12 mouse cellular contexts compared by ENCODE assay signal in the genomic region with DNA sequence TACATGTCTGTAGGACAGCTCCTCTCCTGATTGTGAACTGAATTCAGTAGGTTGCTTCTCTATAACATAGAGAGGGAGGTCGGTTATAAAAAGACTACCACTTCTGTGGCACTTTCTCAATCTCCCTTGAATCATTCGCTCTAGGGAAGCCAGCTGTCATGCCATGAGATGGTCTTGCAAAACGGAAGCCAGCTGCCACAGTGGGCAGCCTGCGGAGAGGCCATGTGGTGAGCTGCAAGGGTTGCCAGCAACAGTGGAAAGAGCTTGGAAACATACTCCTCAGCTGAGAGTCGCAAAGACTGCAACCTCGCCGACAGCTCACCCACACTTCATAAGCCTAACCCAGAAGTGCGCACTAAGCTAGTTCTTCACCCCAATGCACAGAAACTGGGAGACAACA. TPM values are rescaled to one million over a fixed set of nuclear protein-coding genes. Genes with fewer than 3 reads are reported as not detected.
DNase-seq lines count a peak whose midpoint lies in the region; ATAC-seq and TF ChIP-seq lines count a peak whose summit lies in the region.
"Had no signal": no experiment of that assay in that cellular context is flagged by ENCODE, and none has a peak within 500 bp of the region (broad histone marks: within the 10 kb centered on the region; RNA-seq: fewer than 3 reads in every experiment).

No protein-coding gene starts in this region.

- H3K36me3 ChIP-seq in liver, postnatal 0 days (replicated peaks; ENCODE audit: insufficient read depth, low read length) = no peaks in the 10 kb centered on the region
- H3K36me3 ChIP-seq: embryonic facial prominence, embryonic 13.5 days; liver, embryonic 13.5 days had no signal

- TF ChIP-seq EP300 in liver, postnatal 0 days (IDR thresholded peaks at IDR 0.05; ENCODE audit: low read depth) = no peak

- H3K4me1 ChIP-seq in liver, postnatal 0 days (ENCODE audit: insufficient read depth) = no peaks in the 10 kb centered on the region
- H3K4me1 ChIP-seq: embryonic facial prominence, embryonic 13.5 days; liver, embryonic 13.5 days had no signal

- ATAC-seq in liver, postnatal 0 days = no peak

- no peak overlapping the region for H3K27ac ChIP-seq in liver, postnatal 0 days (ENCODE audit: low read depth)
- H3K27ac ChIP-seq: embryonic facial prominence, embryonic 13.5 days; left cerebral cortex, adult 2 months; liver, embryonic 13.5 days; stomach, postnatal 0 days had no signal

- no peak overlapping the region for H3K4me3 ChIP-seq in liver, postnatal 0 days (ENCODE audit: low read depth, low read length)
- H3K4me3 ChIP-seq: embryonic facial prominence, embryonic 13.5 days; left cerebral cortex, adult 2 months; liver, embryonic 13.5 days had no signal

- no peak for TF ChIP-seq CTCF in liver, postnatal 0 days (IDR thresholded peaks at IDR 0.05; ENCODE audit: low read depth)

- H3K9ac ChIP-seq in liver, postnatal 0 days (replicated peaks) = no peak overlapping the region
- H3K9ac ChIP-seq: embryonic facial prominence, embryonic 13.5 days; liver, embryonic 13.5 days had no signal

- H3K9me3 ChIP-seq in liver, postnatal 0 days (ENCODE audit: low read length) = no peaks in the 10 kb centered on the region
- H3K9me3 ChIP-seq: embryonic facial prominence, embryonic 13.5 days; liver, embryonic 13.5 days had no signal

- peak; percentile 18 for DNase-seq in lung, postnatal 10 days
- no peak for DNase-seq in lung, postnatal 25 days (ENCODE audit: low spot score)
- DNase-seq in cerebellum, adult 8-10 months = peak; percentile 64
- peak; percentile 17 to 34 for DNase-seq in frontal cortex, postnatal 10 days (ENCODE audit: low spot score in 2 of 2)
- peak; percentile 40 to 41 for DNase-seq in right cerebral cortex, postnatal 10 days (ENCODE audit: low spot score in 2 of 2)
- DNase-seq in urinary bladder, adult 2 months (ENCODE audit: low spot score) = no peak
- DNase-seq in liver, postnatal 0 days = no peak
- DNase-seq: kidney, adult 9 months; liver, embryonic 13.5 days had no signal

- WGBS in liver, postnatal 0 days (ENCODE audit: insufficient replicate concordance) = 58% methylated on average over 8 of the region's 8 CpGs

- H3K4me2 ChIP-seq in liver, postnatal 0 days (ENCODE audit: low read depth, low read length) = no peak overlapping the region
- H3K4me2 ChIP-seq: embryonic facial prominence, embryonic 13.5 days; liver, embryonic 13.5 days had no signal

- H3K27me3 ChIP-seq in liver, postnatal 0 days (ENCODE audit: insufficient read depth, low read length) = no peaks in the 10 kb centered on the region
- H3K27me3 ChIP-seq: embryonic facial prominence, embryonic 13.5 days; liver, embryonic 13.5 days had no signal

RNA-seq across cellular contexts. Expression of a gene that starts 13.8 kb away (rescaled TPM):
- polyA plus RNA-seq in urinary bladder, adult 2 months (2012; rRNA removed) = 0.03 and 0.07 TPM in 2 replicates
- polyA plus RNA-seq in liver, postnatal 0 days (2015; fragmentation: Nextera tagmentation; extraction: Ambion mirVana) = not detected in 2 replicates
- polyA plus RNA-seq: liver, embryonic 13.5 days had no signal

Comparison
In these comparisons a context has a peak if more than half of its experiments do, and no peak if none do; other contexts are left out.
1. DNase-seq: peak in lung, postnatal 10 days (single experiment), cerebellum, adult 8-10 months (single experiment), frontal cortex, postnatal 10 days (2 of 2) and right cerebral cortex, postnatal 10 days (2 of 2); none in lung, postnatal 25 days (single experiment), urinary bladder, adult 2 months (single experiment) and liver, postnatal 0 days (single experiment).